10 mouse cellular contexts compared by ENCODE assay signal in the genomic region with DNA sequence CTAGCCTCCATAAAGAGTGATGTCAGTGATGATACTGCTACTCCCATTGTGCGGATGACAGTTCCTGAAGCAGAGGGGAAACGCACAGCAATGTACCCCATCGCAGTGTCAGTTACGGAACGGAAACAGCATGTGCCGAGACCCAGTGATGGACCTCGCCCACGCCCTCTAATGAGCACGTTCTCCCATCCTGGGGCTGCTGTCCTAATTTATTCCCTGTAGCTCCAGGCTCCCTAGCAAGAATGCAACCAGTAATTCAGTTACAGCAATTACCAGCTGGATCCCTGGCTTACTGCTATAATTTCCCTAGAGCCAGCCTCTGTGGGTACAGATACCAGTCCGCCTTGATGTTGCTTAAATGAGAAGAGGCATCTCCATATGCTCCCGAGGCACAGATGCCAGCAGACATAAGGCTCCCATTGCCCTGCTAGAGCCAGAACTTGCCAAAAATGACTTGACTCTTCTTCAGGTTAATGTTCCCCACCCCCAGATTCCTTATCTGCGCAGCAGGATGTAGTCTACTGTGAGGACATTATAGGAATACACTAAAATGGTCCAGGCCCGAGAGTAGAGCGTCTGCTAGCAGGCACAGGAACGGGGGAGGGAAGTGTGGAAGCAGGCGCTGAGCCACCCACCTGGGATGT.
DNase-seq lines count a peak whose midpoint lies in the region; ATAC-seq and TF ChIP-seq lines count a peak whose summit lies in the region.
"Had no signal": no experiment of that assay in that cellular context is flagged by ENCODE, and none has a peak within 500 bp of the region (broad histone marks: within the 10 kb centered on the region; RNA-seq: fewer than 3 reads in every experiment).

No protein-coding gene starts in this region.

- no peaks in the 10 kb centered on the region for H3K79me2 ChIP-seq in heart, adult 2 months (replicated peaks; ENCODE audit: control insufficient read depth, insufficient read depth, low read length)

- no peaks in the 10 kb centered on the region for H3K9me3 ChIP-seq in hindbrain, embryonic 16.5 days (ENCODE audit: control insufficient read depth, low read length)
- H3K9me3 ChIP-seq: megakaryocyte, embryonic 14.5 days had no signal

- H3K27me3 ChIP-seq in hindbrain, embryonic 16.5 days (replicated peaks; ENCODE audit: control insufficient read depth, insufficient read depth, low read length): no peaks in the 10 kb centered on the region
- no peaks in the 10 kb centered on the region for H3K27me3 ChIP-seq in heart, adult 2 months (ENCODE audit: control insufficient read depth, insufficient read depth, low read length)

- no peak for TF ChIP-seq EP300 in heart, adult 2 months (IDR thresholded peaks at IDR 0.05; ENCODE audit: insufficient read depth, low read depth, low read length)

- H3K27ac ChIP-seq in cortical plate, adult 2 months (ENCODE audit: insufficient read depth, low read length): peak overlapping the region; percentile 43
- H3K27ac ChIP-seq in hindbrain, embryonic 16.5 days (ENCODE audit: low read depth, low read length): no peak overlapping the region
- H3K27ac ChIP-seq in heart, adult 2 months: no peak overlapping the region

- intact Hi-C loops in left cerebral cortex, postnatal 25 days (cut with DNase I): no loop called here
- intact Hi-C loops in heart, adult 2 months (cut with DNase I): no loop called here

- no peak for TF ChIP-seq CTCF in cortical plate, adult 2 months (IDR thresholded peaks at IDR 0.05; ENCODE audit: extremely low read depth, insufficient read depth, low read length)
- no peak for TF ChIP-seq CTCF in heart, adult 2 months (IDR thresholded peaks at IDR 0.05)

- DNase-seq in MN1 (ENCODE audit: low spot score): peak; percentile 85
- peak; percentile 71 to 96 for DNase-seq in left cerebral cortex, postnatal 25 days (ENCODE audit: low spot score in 2 of 2)
- no peak for DNase-seq in heart, adult 2 months
- no peak for DNase-seq in testis, postnatal 10 days (ENCODE audit: low spot score)
- DNase-seq in adrenal gland, postnatal 25 days: no peak
- DNase-seq in spleen, postnatal 10 days (ENCODE audit: low spot score in 2 of 2): no peak

- H3K9ac ChIP-seq in hindbrain, embryonic 16.5 days (ENCODE audit: low read depth, low read length): no peak overlapping the region
- H3K9ac ChIP-seq in heart, adult 2 months (ENCODE audit: low read depth, low read length): no peak overlapping the region

- H3K4me2 ChIP-seq in hindbrain, embryonic 16.5 days (ENCODE audit: low read length): 0 out of 2 replicates have a peak overlapping the region, but pooled peaks have one; percentile 4
- H3K4me2 ChIP-seq: liver, embryonic 11.5 days had no signal

- peak; percentile 72; the same call in 1 of the 2 replicates for ATAC-seq in hindbrain, embryonic 16.5 days

- no peak overlapping the region for H3K4me3 ChIP-seq in cortical plate, adult 2 months (ENCODE audit: insufficient read depth, low read length)
- no peak overlapping the region for H3K4me3 ChIP-seq in hindbrain, embryonic 16.5 days (ENCODE audit: low read length)
- no peak overlapping the region for H3K4me3 ChIP-seq in heart, adult 2 months
- H3K4me3 ChIP-seq: megakaryocyte, embryonic 14.5 days had no signal

- no peaks in the 10 kb centered on the region for H3K36me3 ChIP-seq in hindbrain, embryonic 16.5 days (ENCODE audit: control insufficient read depth, insufficient read depth, low read length)
- no peaks in the 10 kb centered on the region for H3K36me3 ChIP-seq in heart, adult 2 months (ENCODE audit: control insufficient read depth, insufficient read depth, low read length)

- H3K4me1 ChIP-seq in cortical plate, adult 2 months (ENCODE audit: control insufficient read depth, insufficient read depth, low read length): peaks cover 5% of the 10 kb centered on the region
- H3K4me1 ChIP-seq in hindbrain, embryonic 16.5 days (ENCODE audit: control insufficient read depth, insufficient read depth, low read depth, low read length): peaks cover 4% of the 10 kb centered on the region; the same call in 1 of the 2 replicates
- no peaks in the 10 kb centered on the region for H3K4me1 ChIP-seq in heart, adult 2 months (ENCODE audit: control insufficient read depth, insufficient read depth, low read length)

- no peak for TF ChIP-seq POLR2A in cortical plate, adult 2 months (IDR thresholded peaks at IDR 0.05; ENCODE audit: extremely low read depth, insufficient read depth, low read length)
- no peak for TF ChIP-seq POLR2A in heart, adult 2 months (IDR thresholded peaks at IDR 0.05; ENCODE audit: insufficient read depth, low read depth, low read length)

- 58% methylated on average over 16 of the region's 16 CpGs for WGBS in hindbrain, embryonic 16.5 days
- WGBS in heart, adult 2 months: 82% methylated on average over 16 of the region's 16 CpGs

Comparison
In these comparisons a context has a peak if more than half of its experiments do, and no peak if none do; other contexts are left out.
1. DNase-seq: peak in MN1 (single experiment) and left cerebral cortex, postnatal 25 days (2 of 2); none in heart, adult 2 months (0 of 2), testis, postnatal 10 days (single experiment), adrenal gland, postnatal 25 days (single experiment) and spleen, postnatal 10 days (0 of 2).